Mouse (Mus musculus): ENCODE data around the gene Nrip1. TPM values are rescaled to one million over a fixed set of nuclear protein-coding genes. Genes with fewer than 3 reads are reported as not detected.
"Not testable (repeated sequence)": the region's sequence is repeated elsewhere in the genome, so short reads cannot be mapped to it uniquely, and the experiment has no call there.

Gene Nrip1
- total and polyA plus RNA-seq, 2 experiments from 2014 or later = 29.5 to 33.7 TPM

- H3K9ac ChIP-seq (replicated peaks; ENCODE audit: low read length, poor library complexity, severe bottlenecking) = no peak overlapping the region
- 55% methylated on average over 7 of the region's 7 CpGs for WGBS
- H3K4me3 ChIP-seq (ENCODE audit: low read depth, low read length) = no peak overlapping the region
- TF ChIP-seq CTCF (IDR thresholded peaks at IDR 0.05) = no peak
- H3K36me3 ChIP-seq (ENCODE audit: insufficient read depth, low read length) = no peaks in the 10 kb centered on the region
- H3K4me1 ChIP-seq (ENCODE audit: insufficient read depth, low read length) = no peaks in the 10 kb centered on the region
- DNase-seq (ENCODE audit: low spot score) = no peak
- no peaks in the 10 kb centered on the region for H3K9me3 ChIP-seq (ENCODE audit: low read length)
- ATAC-seq (ENCODE audit: low FRiP score) = no peak
- no peak overlapping the region for H3K27ac ChIP-seq (ENCODE audit: low read depth, low read length)
- H3K27me3 ChIP-seq (ENCODE audit: insufficient read depth, low read length) = no peaks in the 10 kb centered on the region
- no peak overlapping the region for H3K4me2 ChIP-seq (ENCODE audit: low read depth, low read length, poor library complexity, severe bottlenecking)
Observed at GRCm38 (mm10) chr16:76406897-76407296, 33.3 kb upstream of the Nrip1 start.

GRCm38 (mm10) chr16:76406319-76406718, 32.7 kb upstream of the Nrip1 start:
- WGBS = 96% methylated on average over 7 of the region's 7 CpGs
- H3K4me2 ChIP-seq (ENCODE audit: low read depth, low read length, poor library complexity, severe bottlenecking) = no peak overlapping the region
- no peaks in the 10 kb centered on the region for H3K27me3 ChIP-seq (ENCODE audit: insufficient read depth, low read length)
- no peak overlapping the region for H3K9ac ChIP-seq (replicated peaks; ENCODE audit: low read length, poor library complexity, severe bottlenecking)
- TF ChIP-seq CTCF (IDR thresholded peaks at IDR 0.05) = no peak
- no peak overlapping the region for H3K4me3 ChIP-seq (ENCODE audit: low read depth, low read length)
- no peak overlapping the region for H3K27ac ChIP-seq (ENCODE audit: low read depth, low read length)
- ATAC-seq (ENCODE audit: low FRiP score) (no peak), DNase-seq (ENCODE audit: low spot score) (no peak)
- H3K4me1 ChIP-seq (ENCODE audit: insufficient read depth, low read length) = no peaks in the 10 kb centered on the region
- H3K9me3 ChIP-seq (ENCODE audit: low read length) = no peaks in the 10 kb centered on the region
- H3K36me3 ChIP-seq (ENCODE audit: insufficient read depth, low read length) = no peaks in the 10 kb centered on the region

- not testable (repeated sequence) for H3K4me3 ChIP-seq (ENCODE audit: low read depth, low read length); H3K4me1 ChIP-seq (ENCODE audit: insufficient read depth, low read length); DNase-seq (ENCODE audit: low spot score); H3K4me2 ChIP-seq (ENCODE audit: low read depth, low read length, poor library complexity, severe bottlenecking); ATAC-seq (ENCODE audit: low FRiP score); H3K36me3 ChIP-seq (ENCODE audit: insufficient read depth, low read length); H3K9me3 ChIP-seq (ENCODE audit: low read length); H3K27me3 ChIP-seq (ENCODE audit: insufficient read depth, low read length); H3K9ac ChIP-seq (replicated peaks; ENCODE audit: low read length, poor library complexity, severe bottlenecking); H3K27ac ChIP-seq (ENCODE audit: low read depth, low read length)
- 92% methylated on average over 24 of the region's 24 CpGs for WGBS
Observed at GRCm38 (mm10) chr16:76403305-76403704, 29.7 kb upstream of the Nrip1 start.

GRCm38 (mm10) chr16:76396512-76396911, 22.9 kb upstream of the Nrip1 start:
- no peak for TF ChIP-seq CTCF (IDR thresholded peaks at IDR 0.05)
- Histone ChIP-seq H3K9me3 (ENCODE audit: low read length) (no peaks in the 10 kb centered on the region), H3K27ac (ENCODE audit: low read depth, low read length) (no peak overlapping the region), H3K36me3 (ENCODE audit: insufficient read depth, low read length) (no peaks in the 10 kb centered on the region), H3K4me1 (ENCODE audit: insufficient read depth, low read length) (no peaks in the 10 kb centered on the region), H3K4me3 (ENCODE audit: low read depth, low read length) (no peak overlapping the region), H3K27me3 (ENCODE audit: insufficient read depth, low read length) (no peaks in the 10 kb centered on the region), H3K4me2 (ENCODE audit: low read depth, low read length, poor library complexity, severe bottlenecking) (no peak overlapping the region), H3K9ac (replicated peaks; ENCODE audit: low read length, poor library complexity, severe bottlenecking) (no peak overlapping the region)
- ATAC-seq (ENCODE audit: low FRiP score) (no peak), DNase-seq (ENCODE audit: low spot score) (no peak)
- WGBS = 46% methylated on average over 1 of the region's 1 CpGs

- no peak for TF ChIP-seq CTCF (IDR thresholded peaks at IDR 0.05)
Observed at GRCm38 (mm10) chr16:76393267-76393666, 19.6 kb upstream of the Nrip1 start.

GRCm38 (mm10) chr16:76386496-76386895, 12.9 kb upstream of the Nrip1 start:
- no peaks in the 10 kb centered on the region for H3K36me3 ChIP-seq (ENCODE audit: insufficient read depth, low read length)
- ATAC-seq (ENCODE audit: low FRiP score) (no peak), DNase-seq (ENCODE audit: low spot score) (no peak)
- H3K4me2 ChIP-seq (ENCODE audit: low read depth, low read length, poor library complexity, severe bottlenecking) = no peak overlapping the region
- no peak for TF ChIP-seq CTCF (IDR thresholded peaks at IDR 0.05)
- no peak overlapping the region for H3K4me3 ChIP-seq (ENCODE audit: low read depth, low read length)
- no peak overlapping the region for H3K9ac ChIP-seq (replicated peaks; ENCODE audit: low read length, poor library complexity, severe bottlenecking)
- H3K27ac ChIP-seq (ENCODE audit: low read depth, low read length) = no peak overlapping the region
- no peaks in the 10 kb centered on the region for H3K9me3 ChIP-seq (ENCODE audit: low read length)
- no peaks in the 10 kb centered on the region for H3K4me1 ChIP-seq (ENCODE audit: insufficient read depth, low read length)
- WGBS = 20% methylated on average over 5 of the region's 5 CpGs
- H3K27me3 ChIP-seq (ENCODE audit: insufficient read depth, low read length) = no peaks in the 10 kb centered on the region

More at GRCm38 (mm10) chr16:76393267-76393666, 19.6 kb upstream of the Nrip1 start:
- H3K27ac ChIP-seq (ENCODE audit: low read depth, low read length) = no peak overlapping the region
- WGBS = 62% methylated on average over 3 of the region's 3 CpGs
- no peaks in the 10 kb centered on the region for H3K4me1 ChIP-seq (ENCODE audit: insufficient read depth, low read length)
- no peak overlapping the region for H3K9ac ChIP-seq (replicated peaks; ENCODE audit: low read length, poor library complexity, severe bottlenecking)
- no peaks in the 10 kb centered on the region for H3K9me3 ChIP-seq (ENCODE audit: low read length)
- H3K36me3 ChIP-seq (ENCODE audit: insufficient read depth, low read length) = no peaks in the 10 kb centered on the region
- H3K4me2 ChIP-seq (ENCODE audit: low read depth, low read length, poor library complexity, severe bottlenecking) = no peak overlapping the region
- H3K27me3 ChIP-seq (ENCODE audit: insufficient read depth, low read length) = no peaks in the 10 kb centered on the region
- no peak for DNase-seq (ENCODE audit: low spot score)
- no peak overlapping the region for H3K4me3 ChIP-seq (ENCODE audit: low read depth, low read length)
- no peak for ATAC-seq (ENCODE audit: low FRiP score)

All from midbrain, postnatal 0 days (tissue).